Mouse (Mus musculus) urinary bladder, postnatal 25 days (tissue): ENCODE results near the gene Stkld1.

Experiments used
- DNase-seq: peaks from one replicate; pipeline ENCODE4 v3.0.0; 2022; ENCODE audit warnings: low spot score

Gene Stkld1

DNA sequence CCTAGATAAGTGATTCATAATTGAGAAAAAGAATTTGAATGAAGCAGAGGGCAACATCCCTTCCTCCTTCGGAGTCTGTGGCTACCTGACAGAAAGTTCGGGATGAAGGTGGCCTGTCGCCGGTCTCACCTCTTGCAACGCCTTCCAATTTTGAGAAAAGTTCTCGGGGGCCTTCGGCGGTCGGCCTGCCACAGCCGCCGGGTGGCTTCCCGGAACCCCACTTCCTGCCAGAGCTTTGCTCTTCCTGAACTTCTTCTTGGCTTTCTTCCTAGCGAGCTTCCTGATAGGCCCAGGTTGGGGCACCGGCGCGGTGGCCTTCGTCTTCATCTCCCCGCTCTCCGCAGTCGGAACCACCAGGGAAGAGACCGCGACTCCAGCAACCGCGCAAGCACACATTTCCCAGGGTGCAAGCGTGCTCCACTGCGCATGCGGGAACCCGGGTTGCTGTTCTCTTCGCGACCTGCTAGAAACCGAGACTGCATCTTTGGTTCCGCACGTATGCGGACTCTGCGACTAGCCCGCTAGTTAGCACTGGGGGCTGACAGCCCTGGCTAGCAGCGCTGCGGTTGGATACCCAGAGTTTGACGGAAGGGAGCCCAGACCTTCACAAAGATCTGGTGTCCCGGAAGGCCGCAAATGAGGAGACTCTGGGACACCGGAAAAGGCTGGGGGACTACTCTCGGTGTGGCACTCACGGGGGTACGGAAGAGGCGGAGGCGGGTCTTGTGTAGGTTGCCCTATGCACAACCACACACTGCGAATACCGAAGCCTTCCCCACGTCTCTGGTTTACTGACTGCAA lies 30.3 kb downstream of the Stkld1 start, which contains the start of gene Rexo4:
Gene Rexo4 (minus strand): TSS at position 464 of the 801 bp plus-strand sequence.
- DNase-seq = peak; percentile 92

- no peak for DNase-seq
Observed at GRCm38 (mm10) chr2:26964724-26965370, 31.0 kb downstream of the Stkld1 start.

DNA sequence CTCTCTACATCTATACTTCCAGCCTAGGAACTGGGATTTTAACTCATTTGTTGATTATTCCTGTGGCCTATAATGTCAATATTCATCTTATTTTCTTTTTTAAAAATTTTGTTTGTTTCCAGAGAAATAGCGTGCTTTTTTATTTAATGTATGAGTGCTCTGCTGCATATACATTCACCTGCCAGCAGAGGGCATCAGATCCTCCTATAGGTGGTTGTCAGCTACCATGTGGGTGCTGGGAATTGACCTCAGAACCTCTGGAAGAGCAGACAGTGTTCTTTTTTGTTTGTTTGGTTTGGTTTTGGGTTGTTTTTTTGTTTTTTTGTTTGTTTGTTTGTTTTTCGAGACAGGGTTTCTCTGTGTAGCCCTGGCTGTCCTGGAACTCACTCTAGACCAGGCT lies 33.4 kb downstream of the Stkld1 start:
- DNase-seq = no peak

GRCm38 (mm10) chr2:26973116-26973515 lies 39.3 kb downstream of the Stkld1 start, which contains the start of gene Adamts13:
Gene Adamts13, plus strand, starts transcription at chr2:26973416.
- no peak for DNase-seq

DNA sequence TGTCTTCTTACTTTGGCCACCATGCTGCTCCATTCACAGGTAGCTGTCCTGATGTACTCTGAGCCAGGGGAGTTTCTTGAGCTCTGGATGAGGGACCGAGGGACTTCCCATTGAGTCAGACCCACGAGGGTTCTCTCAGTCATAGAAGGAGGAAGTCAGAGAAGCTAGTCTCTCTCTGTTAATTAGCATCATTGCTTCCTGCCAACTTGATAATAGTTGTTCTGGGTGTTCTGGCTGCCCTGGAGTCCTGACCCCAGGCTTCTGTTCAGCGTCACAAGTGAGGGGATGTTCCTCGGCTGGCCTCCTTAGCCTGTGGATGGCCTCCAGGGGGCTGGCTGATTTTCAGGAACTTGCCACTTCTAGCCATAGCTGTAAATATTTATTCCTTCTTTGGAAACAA lies 40.1 kb downstream of the Stkld1 start:
- no peak for DNase-seq

DNA sequence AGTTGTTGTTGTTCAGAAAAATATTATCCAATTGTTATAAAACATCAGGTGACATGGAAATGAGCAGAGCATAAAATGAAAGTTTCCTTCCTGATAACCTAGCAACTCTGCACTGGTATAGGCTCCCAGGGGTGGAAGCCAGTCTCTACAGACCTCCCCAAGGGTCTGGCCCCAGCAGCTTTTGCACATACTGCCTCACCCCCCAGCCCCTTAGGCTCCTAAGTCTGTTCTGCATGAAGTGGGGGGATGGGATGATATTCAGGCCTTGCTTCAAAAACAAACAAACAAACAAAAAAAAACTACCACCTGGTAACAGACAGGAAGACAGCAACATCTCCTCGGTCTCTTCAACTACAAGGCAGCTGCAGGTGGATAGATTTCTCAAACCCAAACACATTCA lies 46.5 kb downstream of the Stkld1 start:
- DNase-seq = no peak

DNA sequence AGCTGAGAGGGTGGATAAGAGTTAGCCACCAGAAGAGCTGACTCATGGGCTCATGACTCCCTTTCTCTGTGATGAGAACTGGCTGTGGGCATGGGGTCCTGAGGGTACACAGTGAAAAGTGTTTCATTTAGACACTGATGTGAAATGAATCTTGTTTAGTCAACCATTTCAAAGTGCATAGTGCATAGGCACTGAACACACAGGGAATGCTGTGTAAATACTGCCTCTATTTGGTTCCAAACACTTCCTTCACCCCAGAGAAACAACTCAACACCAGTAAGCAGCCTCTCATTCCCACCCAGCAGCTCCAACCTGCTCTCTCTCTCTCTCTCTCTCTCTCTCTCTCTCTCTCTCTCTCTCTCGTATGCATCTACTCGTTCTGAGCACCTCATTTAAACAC lies 50.3 kb downstream of the Stkld1 start:
- no peak for DNase-seq

GRCm38 (mm10) chr2:26984640-26985039 lies 50.8 kb downstream of the Stkld1 start:
- no peak for DNase-seq

GRCm38 (mm10) chr2:26993936-26994335 lies 60.1 kb downstream of the Stkld1 start:
- no peak for DNase-seq

DNA sequence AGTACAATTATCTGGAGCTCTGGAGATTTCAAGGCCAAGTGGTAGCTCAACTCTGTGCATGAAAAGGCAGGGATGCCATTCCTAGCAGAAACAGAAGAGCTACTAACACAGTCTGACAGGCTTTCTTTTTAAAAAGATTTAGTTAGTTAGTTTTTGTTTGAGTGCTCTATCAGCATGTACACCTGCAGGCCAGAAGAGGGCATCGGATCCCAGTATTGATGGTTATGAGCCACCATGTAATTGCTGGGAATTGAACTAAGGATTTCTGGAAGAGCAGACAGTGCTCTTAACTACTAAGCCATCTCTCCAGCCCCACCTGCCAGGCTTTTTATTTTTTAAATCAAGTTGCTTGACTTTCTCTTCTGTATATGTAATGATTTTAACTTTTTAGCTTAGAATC lies 63.7 kb downstream of the Stkld1 start:
- DNase-seq = no peak

GRCm38 (mm10) chr2:26997993-26998392 lies 64.1 kb downstream of the Stkld1 start:
- no peak for DNase-seq
